Mouse (Mus musculus) gastrocnemius, postnatal 14 days (tissue): ENCODE data around the gene BC028528. TPM values are rescaled to one million over a fixed set of nuclear protein-coding genes. Genes with fewer than 3 reads are reported as not detected.
A peak's percentile ranks its signal among the peaks of the same experiment; 100 is the strongest.
"Not testable (repeated sequence)": the region's sequence is repeated elsewhere in the genome, so short reads cannot be mapped to it uniquely, and the experiment has no call there.

ENCODE experiments used
- DNase-seq: peaks from one replicate; pipeline ENCODE4 v3.0.0; 2021; ENCODE audit warnings: mixed read lengths
- intact Hi-C: fragments of 180-260 bp; cut with DNase I; formaldehyde crosslinking; loops from one replicate; pipeline ENCODE4 v1.15.1; 2025; ENCODE audit warnings: low total_unique reads
- total RNA-seq, 2 experiments: library from RNA; stranded (reverse); gene quantifications; 2 replicates each; pipeline ENCODE4 v1.2.3; 2021

Gene BC028528
- total RNA-seq, 2 experiments from 2014 or later: 14.2 to 17.0 TPM

GRCm38 (mm10) chr3:95884400-95884799, 7.4 kb downstream of the BC028528 start:
- DNase-seq: no peak
- intact Hi-C loops: no loop called here

- DNase-seq: peak; percentile 78
- intact Hi-C loops: loop anchor here (2.0 kb wide), 1 partner anchor 24 kb away; no protein-coding TSS in a partner anchor
These were observed 8.9 kb downstream of the BC028528 start for GRCm38 (mm10) chr3:95882816-95883425.

- intact Hi-C loops: loop anchor here (2.0 kb wide), 1 partner anchor 25 kb away; no protein-coding TSS in a partner anchor
- DNase-seq: peak; percentile 93
These were observed 9.6 kb downstream of the BC028528 start, which contains the start of gene Ciart for GRCm38 (mm10) chr3:95881979-95882815. Gene Ciart (minus strand): TSS chr3:95882251.

- no peak for DNase-seq
- intact Hi-C loops: no loop called here
These were observed 12.7 kb downstream of the BC028528 start for GRCm38 (mm10) chr3:95879063-95879462.

GRCm38 (mm10) chr3:95872048-95872447, 19.8 kb downstream of the BC028528 start:
- no peak for DNase-seq
- intact Hi-C loops: no loop called here

- intact Hi-C loops: no loop called here
- DNase-seq: peak; percentile 87
These were observed 20.4 kb downstream of the BC028528 start, which contains the start of gene Mrps21 for GRCm38 (mm10) chr3:95871392-95871867. Gene Mrps21 (minus strand): TSS chr3:95871519.

- intact Hi-C loops: no loop called here
- no peak for DNase-seq
These were observed 20.8 kb downstream of the BC028528 start for GRCm38 (mm10) chr3:95870976-95871375.

- DNase-seq: no peak
- intact Hi-C loops: loop anchor here (10.0 kb wide), 1 partner anchor 187 kb away; the partner anchor contains the start of gene Vps45
These were observed 24.4 kb downstream of the BC028528 start for GRCm38 (mm10) chr3:95867408-95867807.

GRCm38 (mm10) chr3:95866071-95866470, 25.7 kb downstream of the BC028528 start:
- DNase-seq: no peak
- intact Hi-C loops: loop anchor here (10.0 kb wide), 1 partner anchor 189 kb away; the partner anchor contains the start of gene Vps45

GRCm38 (mm10) chr3:95865571-95865970, 26.2 kb downstream of the BC028528 start:
- intact Hi-C loops: loop anchor here (10.0 kb wide), 1 partner anchor 189 kb away; the partner anchor contains the start of gene Vps45
- no peak for DNase-seq

GRCm38 (mm10) chr3:95865050-95865449, 26.8 kb downstream of the BC028528 start:
- no peak for DNase-seq
- intact Hi-C loops: loop anchor here (10.0 kb wide), 1 partner anchor 190 kb away; the partner anchor contains the start of gene Vps45

- intact Hi-C loops: loop anchor here (5.0 to 10.0 kb wide), 2 partner anchors 44 to 191 kb away; partner anchors contain the start of gene Vps45
- no peak for DNase-seq
These were observed 28.2 kb downstream of the BC028528 start for GRCm38 (mm10) chr3:95863578-95863977.

- DNase-seq: peak; percentile 48
- intact Hi-C loops: loop anchor here (5.0 to 10.0 kb wide), 2 partner anchors 46 to 193 kb away; partner anchors contain the start of gene Vps45
These were observed 30.0 kb downstream of the BC028528 start for GRCm38 (mm10) chr3:95861796-95862195.

GRCm38 (mm10) chr3:95861216-95861615, 30.6 kb downstream of the BC028528 start:
- DNase-seq: no peak
- intact Hi-C loops: loop anchor here (5.0 to 10.0 kb wide), 2 partner anchors 46 to 194 kb away; partner anchors contain the start of gene Vps45

GRCm38 (mm10) chr3:95860323-95860722, 31.5 kb downstream of the BC028528 start:
- no peak for DNase-seq
- intact Hi-C loops: loop anchor here (5.0 to 10.0 kb wide), 2 partner anchors 47 to 194 kb away; partner anchors contain the start of gene Vps45

GRCm38 (mm10) chr3:95858278-95858677, 33.5 kb downstream of the BC028528 start:
- intact Hi-C loops, DNase-seq: not testable (repeated sequence)

- intact Hi-C loops, DNase-seq: not testable (repeated sequence)
These were observed 34.8 kb downstream of the BC028528 start for GRCm38 (mm10) chr3:95857050-95857449.

- DNase-seq: no peak
- intact Hi-C loops: no loop called here
These were observed 35.7 kb downstream of the BC028528 start for GRCm38 (mm10) chr3:95856115-95856514.

GRCm38 (mm10) chr3:95855502-95856089, 36.2 kb downstream of the BC028528 start, which contains the start of gene Prpf3:
Gene Prpf3 (minus strand): TSS chr3:95855885.
- peak; percentile 95 for DNase-seq
- intact Hi-C loops: no loop called here
